Mouse (Mus musculus): ENCODE measurements at regions not wholly inside any gene's neighbourhood (a gene's known extent, or its start where the extent isn't known, plus 50 kb on each side); places are given as distances from the start of the nearest gene placed in this dataset.

- Histone ChIP-seq H3K4me1 (ENCODE audit: control insufficient read depth, insufficient read depth, low read depth, low read length) (no peaks in the 10 kb centered on the region; the same call in 1 of the 2 replicates), H3K27ac (ENCODE audit: low read depth, low read length) (no peak overlapping the region), H3K4me2 (ENCODE audit: low read length) (no peak overlapping the region), H3K27me3 (replicated peaks; ENCODE audit: control insufficient read depth, insufficient read depth, low read length) (no peaks in the 10 kb centered on the region), H3K36me3 (ENCODE audit: control insufficient read depth, insufficient read depth, low read length) (no peaks in the 10 kb centered on the region), H3K9me3 (ENCODE audit: control insufficient read depth, low read length) (no peaks in the 10 kb centered on the region), H3K4me3 (ENCODE audit: low read length) (no peak overlapping the region), H3K9ac (ENCODE audit: low read depth, low read length) (no peak overlapping the region)
- no peak for ATAC-seq
- WGBS: 85% methylated on average over 7 of the region's 7 CpGs
Observed at GRCm38 (mm10) chr5:52249804-52250203, 59.5 kb upstream of the Dhx15 start.

GRCm38 (mm10) chr5:52243931-52244330 lies 53.6 kb upstream of the Dhx15 start:
- ATAC-seq: no peak

GRCm38 (mm10) chr5:52242414-52242813 lies 52.1 kb upstream of the Dhx15 start:
- WGBS: 87% methylated on average over 2 of the region's 2 CpGs
- no peak overlapping the region for H3K4me2 ChIP-seq (ENCODE audit: low read length)
- H3K4me3 ChIP-seq (ENCODE audit: low read length): no peak overlapping the region
- ATAC-seq: no peak
- no peaks in the 10 kb centered on the region for H3K9me3 ChIP-seq (ENCODE audit: control insufficient read depth, low read length)
- H3K4me1 ChIP-seq (ENCODE audit: control insufficient read depth, insufficient read depth, low read depth, low read length): no peaks in the 10 kb centered on the region
- no peaks in the 10 kb centered on the region for H3K36me3 ChIP-seq (ENCODE audit: control insufficient read depth, insufficient read depth, low read length)
- H3K27ac ChIP-seq (ENCODE audit: low read depth, low read length): no peak overlapping the region
- no peak overlapping the region for H3K9ac ChIP-seq (ENCODE audit: low read depth, low read length)
- no peaks in the 10 kb centered on the region for H3K27me3 ChIP-seq (replicated peaks; ENCODE audit: control insufficient read depth, insufficient read depth, low read length)

More at GRCm38 (mm10) chr5:52243931-52244330, 53.6 kb upstream of the Dhx15 start:
- Histone ChIP-seq H3K4me3 (ENCODE audit: low read length) (no peak overlapping the region), H3K27me3 (replicated peaks; ENCODE audit: control insufficient read depth, insufficient read depth, low read length) (no peaks in the 10 kb centered on the region), H3K27ac (ENCODE audit: low read depth, low read length) (no peak overlapping the region), H3K4me1 (ENCODE audit: control insufficient read depth, insufficient read depth, low read depth, low read length) (no peaks in the 10 kb centered on the region), H3K36me3 (ENCODE audit: control insufficient read depth, insufficient read depth, low read length) (no peaks in the 10 kb centered on the region), H3K9ac (ENCODE audit: low read depth, low read length) (no peak overlapping the region), H3K9me3 (ENCODE audit: control insufficient read depth, low read length) (no peaks in the 10 kb centered on the region), H3K4me2 (ENCODE audit: low read length) (no peak overlapping the region)
- 90% methylated on average over 4 of the region's 4 CpGs for WGBS

- Histone ChIP-seq H3K9me3 (ENCODE audit: control insufficient read depth, low read length) (no peaks in the 10 kb centered on the region), H3K9ac (ENCODE audit: low read depth, low read length) (no peak overlapping the region), H3K36me3 (ENCODE audit: control insufficient read depth, insufficient read depth, low read length) (no peaks in the 10 kb centered on the region), H3K27ac (ENCODE audit: low read depth, low read length) (no peak overlapping the region), H3K4me1 (ENCODE audit: control insufficient read depth, insufficient read depth, low read depth, low read length) (no peaks in the 10 kb centered on the region), H3K27me3 (replicated peaks; ENCODE audit: control insufficient read depth, insufficient read depth, low read length) (no peaks in the 10 kb centered on the region), H3K4me3 (ENCODE audit: low read length) (no peak overlapping the region), H3K4me2 (ENCODE audit: low read length) (no peak overlapping the region)
- 2% methylated on average over 2 of the region's 2 CpGs for WGBS
- no peak for ATAC-seq
Observed at GRCm38 (mm10) chr5:52240540-52240939, 50.2 kb upstream of the Dhx15 start.

Measured in hindbrain, embryonic 16.5 days (tissue).